16 mouse cellular contexts compared by ENCODE assay signal in genomic region chr8:123678390-123678789, GRCm38 (mm10).
"Had no signal": no experiment of that assay in that cellular context is flagged by ENCODE, and none has a peak within 500 bp of the region (broad histone marks: within the 10 kb centered on the region; RNA-seq: fewer than 3 reads in every experiment).

No protein-coding gene starts in this region.

- ATAC-seq: midbrain, embryonic 13.5 days; midbrain, embryonic 15.5 days had no signal

- H3K9ac ChIP-seq: lung, embryonic 14.5 days; midbrain, embryonic 13.5 days; midbrain, embryonic 15.5 days; neural tube, embryonic 12.5 days; stomach, embryonic 15.5 days had no signal

- H3K36me3 ChIP-seq: midbrain, embryonic 13.5 days; midbrain, embryonic 15.5 days; neural tube, embryonic 12.5 days; stomach, embryonic 15.5 days had no signal

- H3K27me3 ChIP-seq: neural tube, embryonic 12.5 days; stomach, embryonic 15.5 days had no signal

- H3K9me3 ChIP-seq: midbrain, embryonic 13.5 days; midbrain, embryonic 15.5 days; neural tube, embryonic 12.5 days; stomach, embryonic 15.5 days had no signal

- H3K27ac ChIP-seq: macrophage; midbrain, embryonic 13.5 days; midbrain, embryonic 15.5 days; neural tube, embryonic 12.5 days; stomach, embryonic 15.5 days; stomach, postnatal 0 days had no signal

- H3K4me3 ChIP-seq: megakaryocyte, embryonic 14.5 days; midbrain, embryonic 13.5 days; midbrain, embryonic 15.5 days; neural tube, embryonic 12.5 days; stomach, embryonic 15.5 days had no signal

- H3K4me2 ChIP-seq: lung, embryonic 14.5 days; midbrain, embryonic 11.5 days; midbrain, embryonic 13.5 days; midbrain, embryonic 15.5 days; neural tube, embryonic 12.5 days; stomach, embryonic 15.5 days had no signal

- DNase-seq: lung, adult 18-20 months; lung, embryonic 14.5 days; lung, postnatal 10 days; lung, postnatal 36 days; right cerebral cortex, postnatal 14 days; thymus, adult 2 months; thymus, postnatal 25 days; thymus, postnatal 4 days had no signal
